Mouse (Mus musculus): Measurements from ENCODE around the gene Ephb1. TPM values are rescaled to one million over a fixed set of nuclear protein-coding genes. Genes with fewer than 3 reads are reported as not detected.

The Ephb1 gene
- total and polyA plus RNA-seq, 3 experiments = not detected

DNA sequence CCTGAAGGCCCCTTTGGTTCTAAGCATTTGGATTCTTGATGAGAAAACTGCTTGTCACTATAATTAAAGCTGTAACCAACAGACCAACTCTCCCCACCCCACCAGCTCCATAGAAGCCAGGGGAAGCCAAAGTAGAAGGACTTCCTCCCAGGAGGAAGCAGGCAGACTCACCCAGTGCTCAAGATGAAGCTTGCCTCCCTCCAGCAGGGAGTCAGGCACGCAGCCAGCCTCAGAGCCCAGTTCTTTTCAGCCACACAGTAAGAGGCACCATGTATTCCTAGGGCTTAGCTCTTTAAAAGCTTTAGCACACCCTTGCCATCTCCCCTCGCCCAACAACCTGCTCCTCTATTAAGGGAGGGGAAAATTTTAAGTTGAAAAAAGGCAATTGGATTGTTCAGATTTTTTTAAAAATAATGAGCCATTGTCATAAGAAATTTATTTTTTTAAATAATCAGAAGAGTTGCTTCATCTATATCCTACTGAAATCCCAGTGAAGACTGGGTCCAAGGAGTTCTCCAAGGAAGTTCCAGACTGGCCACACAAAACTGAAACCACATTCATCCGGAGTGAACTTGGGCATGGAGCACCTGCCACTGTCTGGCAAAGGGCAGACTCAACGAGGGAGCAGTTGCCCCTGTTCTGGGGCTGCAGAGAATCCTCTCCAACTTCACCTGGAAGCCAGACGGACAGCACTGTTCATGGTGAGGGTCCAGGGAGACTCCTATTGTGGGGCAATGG is 81.6 kb downstream of the Ephb1 start:
- no peak overlapping the region for H3K9ac ChIP-seq (ENCODE audit: control insufficient read depth, low read depth, low read length, poor library complexity, severe bottlenecking)
- no peaks in the 10 kb centered on the region; the same call in 1 of the 2 replicates for H3K9me3 ChIP-seq (replicated peaks; ENCODE audit: insufficient read depth, low read length)
- no peak overlapping the region for H3K27ac ChIP-seq (ENCODE audit: control insufficient read depth, low read depth, low read length)
- no peaks in the 10 kb centered on the region for H3K27me3 ChIP-seq (ENCODE audit: control insufficient read depth in 1 of 2, insufficient read depth in 2 of 2, low read length in 2 of 2)
- H3K4me1 ChIP-seq (ENCODE audit: control insufficient read depth in 1 of 2, insufficient read depth in 2 of 2, low read length in 2 of 2) = no peaks in the 10 kb centered on the region
- no peak for TF ChIP-seq E2F4 (IDR thresholded peaks at IDR 0.05; ENCODE audit: borderline replicate concordance, low read depth, low read length)
- no peak for TF ChIP-seq CTCF (IDR thresholded peaks at IDR 0.05 in 2 of 3, conservative IDR thresholded peaks at IDR 0.05 in 1 of 3; ENCODE audit: control insufficient read depth in 1 of 3, insufficient read depth in 1 of 3, low read depth in 2 of 3, low read length in 3 of 3, poor library complexity in 1 of 3, severe bottlenecking in 1 of 3)
- no peak for TF ChIP-seq POLR2AphosphoS5 (IDR thresholded peaks at IDR 0.05; ENCODE audit: borderline replicate concordance, low read depth, low read length)
- TF ChIP-seq MYC (IDR thresholded peaks at IDR 0.05; ENCODE audit: low read depth, low read length) = no peak
- TF ChIP-seq USF2 (IDR thresholded peaks at IDR 0.05; ENCODE audit: borderline replicate concordance in 1 of 2, insufficient read depth in 1 of 2, low read depth in 1 of 2, low read length in 2 of 2) = no peak
- TF ChIP-seq EP300 (IDR thresholded peaks at IDR 0.05; ENCODE audit: low read depth in 1 of 2, low read length in 2 of 2) = no peak
- TF ChIP-seq MEF2A (IDR thresholded peaks at IDR 0.05; ENCODE audit: extremely low read depth, insufficient replicate concordance, low read depth, low read length, poor library complexity, severe bottlenecking) = no peak
- no peak for TF ChIP-seq MAFK (IDR thresholded peaks at IDR 0.05; ENCODE audit: borderline replicate concordance, low read depth, low read length)
- no peak for TF ChIP-seq RCOR1 (IDR thresholded peaks at IDR 0.05; ENCODE audit: low read depth, low read length)
- no peak for TF ChIP-seq ZNF384 (IDR thresholded peaks at IDR 0.05; ENCODE audit: low read depth, low read length)
- TF ChIP-seq MAZ (IDR thresholded peaks at IDR 0.05; ENCODE audit: low read depth, low read length) = no peak
- TF ChIP-seq ZMIZ1 (IDR thresholded peaks at IDR 0.05; ENCODE audit: low read depth, low read length) = no peak
- no peak for TF ChIP-seq ZKSCAN1 (IDR thresholded peaks at IDR 0.05; ENCODE audit: low read depth, low read length)
- no peak for TF ChIP-seq KAT2A (conservative IDR thresholded peaks at IDR 0.05; ENCODE audit: low read depth, low read length)
- TF ChIP-seq UBTF (IDR thresholded peaks at IDR 0.05; ENCODE audit: borderline replicate concordance, insufficient read depth, low read depth, low read length) = no peak
- TF ChIP-seq TBP (IDR thresholded peaks at IDR 0.05; ENCODE audit: low read depth, low read length) = no peak
- TF ChIP-seq JUND (IDR thresholded peaks at IDR 0.05; ENCODE audit: low read depth, low read length) = no peak
- TF ChIP-seq NELFE (IDR thresholded peaks at IDR 0.05; ENCODE audit: low read depth, low read length) = no peak
- TF ChIP-seq ZC3H11A (IDR thresholded peaks at IDR 0.05; ENCODE audit: low read depth, low read length) = no peak
- H3K36me3 ChIP-seq (ENCODE audit: control insufficient read depth in 1 of 2, insufficient read depth in 2 of 2, low read length in 2 of 2) = no peaks in the 10 kb centered on the region
- H3K79me2 ChIP-seq (ENCODE audit: control insufficient read depth, insufficient read depth, low read length, poor library complexity) = no peaks in the 10 kb centered on the region
- DNase-seq (ENCODE audit: low read depth, low spot score) = no peak
- H3K4me3 ChIP-seq (ENCODE audit: control insufficient read depth in 1 of 2, insufficient read depth in 1 of 2, low read depth in 2 of 2, low read length in 2 of 2) = no peak overlapping the region
